Mouse (Mus musculus): Measurements from ENCODE around the gene Zswim4.

Zswim4 gene

DNA sequence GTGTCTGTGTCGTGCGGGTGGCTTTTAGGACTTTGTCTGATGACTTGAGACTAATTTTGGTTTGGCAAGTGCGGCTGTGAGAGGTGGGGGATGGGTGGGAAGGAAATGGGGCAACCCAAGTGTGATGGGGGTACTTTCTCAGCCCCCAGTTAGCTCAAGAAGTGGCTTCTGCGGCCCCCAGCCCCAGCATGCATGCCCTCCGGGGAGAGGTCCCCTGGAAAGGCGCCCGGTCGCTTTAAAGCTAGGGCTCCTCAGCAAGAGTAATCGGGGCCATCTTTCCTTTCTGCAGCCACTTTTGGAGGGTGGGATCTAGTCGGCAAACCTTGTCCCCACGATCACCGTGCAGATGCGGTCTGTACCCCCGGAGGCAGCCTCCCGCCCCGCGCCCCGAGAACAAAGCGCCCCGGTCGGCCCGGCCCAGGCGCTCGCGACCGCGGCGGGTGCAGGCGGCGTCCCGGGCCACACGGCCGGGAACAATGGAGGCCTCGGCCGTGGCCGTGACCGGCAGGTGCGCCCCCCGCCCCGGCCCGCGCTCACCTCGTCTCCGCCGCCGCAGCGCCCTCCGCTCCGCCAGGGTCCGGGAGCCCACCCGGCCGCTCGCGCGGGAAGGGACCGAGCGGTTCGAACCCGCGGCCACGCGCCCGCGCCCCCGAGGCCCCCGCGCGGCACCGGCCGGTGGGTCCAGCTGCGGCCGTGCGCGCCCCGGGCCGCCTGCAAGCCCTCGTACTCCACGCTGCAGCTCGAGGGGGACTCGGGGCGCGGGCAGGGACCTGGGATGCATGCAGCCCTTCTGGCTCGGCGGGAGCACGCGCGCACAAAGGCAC, 53.4 kb downstream of the Zswim4 start:
- no peak for DNase-seq (ENCODE audit: low spot score in 2 of 2)

- no peak for DNase-seq (ENCODE audit: low spot score in 2 of 2)
These were observed 54.0 kb downstream of the Zswim4 start for GRCm38 (mm10) chr8:84182833-84183232.

- no peak for DNase-seq (ENCODE audit: low spot score in 2 of 2)
These were observed 56.2 kb downstream of the Zswim4 start for GRCm38 (mm10) chr8:84180530-84181190.

DNA sequence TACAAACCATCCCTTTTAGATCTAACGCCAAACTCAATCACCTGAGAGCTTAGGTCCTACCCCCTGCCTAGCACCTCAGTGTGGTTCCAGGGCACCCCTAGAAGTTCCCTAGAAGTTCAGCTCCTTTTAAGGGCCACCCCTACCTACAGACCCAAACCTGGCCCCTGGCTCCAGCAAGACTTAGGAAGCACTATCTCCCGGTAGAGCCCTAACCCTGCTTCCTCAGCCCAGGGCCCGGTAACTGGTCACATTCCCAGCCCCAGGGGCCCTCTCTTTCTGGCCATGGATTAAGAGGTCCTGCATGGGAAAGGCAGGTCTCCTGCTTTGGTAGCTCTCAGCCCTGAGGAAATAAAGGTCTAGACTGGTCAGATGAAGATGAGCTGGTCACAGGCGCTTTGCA, 56.9 kb downstream of the Zswim4 start:
- DNase-seq (ENCODE audit: low spot score in 2 of 2), result no peak

GRCm38 (mm10) chr8:84178592-84178991, 58.3 kb downstream of the Zswim4 start:
- no peak for DNase-seq (ENCODE audit: low spot score in 2 of 2)

DNA sequence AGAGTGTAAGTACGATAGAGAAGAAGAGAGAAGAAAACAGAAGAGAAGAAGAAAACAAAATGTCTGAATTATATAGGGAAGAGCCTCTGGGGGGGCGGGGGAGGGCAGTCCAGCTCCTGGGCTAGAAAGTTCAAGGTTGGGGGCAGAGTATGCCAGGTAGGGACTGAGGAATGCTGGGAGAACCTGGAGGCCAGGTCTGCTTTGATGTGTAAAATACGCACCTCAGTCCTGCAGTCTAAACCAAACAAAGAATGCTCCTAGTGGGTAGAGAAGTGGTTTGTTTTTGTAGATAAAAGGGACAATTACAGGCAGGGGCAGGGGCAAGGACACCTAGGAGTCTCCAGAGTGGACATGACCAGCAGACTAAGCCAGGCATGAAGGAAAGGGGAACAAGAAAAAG, 59.5 kb downstream of the Zswim4 start:
- no peak for DNase-seq (ENCODE audit: low spot score in 2 of 2)

DNA sequence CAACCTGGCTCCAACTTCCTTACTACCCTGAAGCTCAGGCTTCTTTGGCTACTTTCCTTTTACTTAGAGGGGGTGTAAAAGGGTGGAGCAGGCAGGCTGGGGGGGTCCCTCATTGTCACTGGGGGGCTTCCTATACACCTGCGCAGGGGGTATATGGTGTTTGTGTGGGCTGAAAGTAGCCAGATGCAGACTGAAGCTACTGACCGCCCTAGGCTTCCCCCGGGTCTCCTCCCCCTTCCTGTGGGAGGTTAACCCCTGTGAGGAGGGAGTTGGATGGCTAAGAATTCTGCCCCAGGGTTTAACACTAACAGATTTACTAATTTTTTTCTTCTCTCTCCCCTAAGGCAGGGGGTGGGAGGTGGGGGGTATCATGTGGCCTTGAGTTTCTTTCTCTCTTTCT, 60.3 kb downstream of the Zswim4 start:
- no peak for DNase-seq (ENCODE audit: low spot score in 2 of 2)

- DNase-seq (ENCODE audit: low spot score in 2 of 2), result no peak
These were observed 63.0 kb downstream of the Zswim4 start for GRCm38 (mm10) chr8:84173861-84174260.

DNA sequence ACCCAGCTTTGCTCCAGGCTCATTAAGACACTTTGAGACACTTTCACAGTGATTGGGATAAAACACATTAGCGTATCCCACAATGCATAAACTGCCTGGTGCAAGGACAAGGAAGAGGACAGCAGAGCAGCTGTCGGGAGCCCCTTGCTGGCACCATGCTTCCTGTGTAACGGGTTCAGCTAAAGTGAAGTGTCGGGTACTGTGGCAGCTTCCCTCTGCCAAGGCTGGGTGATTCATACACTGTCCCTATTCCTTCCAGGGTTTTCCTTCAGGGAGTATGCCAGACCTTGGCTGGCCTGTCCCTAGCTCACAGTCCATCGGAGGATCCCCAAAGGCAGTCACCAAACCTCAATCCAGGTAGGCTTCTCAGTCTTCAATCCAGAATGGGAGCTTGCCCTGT, 66.8 kb downstream of the Zswim4 start:
- no peak for DNase-seq (ENCODE audit: low spot score in 2 of 2)

DNA sequence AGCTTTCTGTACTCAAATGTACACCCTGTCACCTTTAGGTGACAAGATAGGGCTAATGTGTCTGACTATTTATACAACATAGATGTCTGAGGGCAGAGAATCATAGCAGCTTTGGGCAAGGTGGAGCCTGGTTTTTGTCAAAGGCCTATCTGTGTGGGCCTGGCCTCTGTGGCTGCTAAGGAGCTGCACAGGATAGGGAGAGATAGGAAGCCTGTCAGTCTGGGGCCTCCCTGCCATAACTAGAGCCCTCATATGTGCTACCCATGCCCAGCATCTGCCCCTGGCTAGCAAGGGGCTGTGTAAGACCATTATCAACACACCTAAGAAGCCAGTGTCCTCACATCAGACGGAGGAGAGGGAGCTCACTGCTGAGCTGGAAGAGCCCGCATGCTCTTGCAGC, 69.2 kb downstream of the Zswim4 start:
- DNase-seq (ENCODE audit: low spot score in 2 of 2), result no peak

Data from urinary bladder, adult 18-20 months (tissue).